Mouse (Mus musculus): ENCODE measurements at regions not wholly inside any gene's neighbourhood (a gene's known extent, or its start where the extent isn't known, plus 50 kb on each side); places are given as distances from the start of the nearest gene placed in this dataset.

DNA sequence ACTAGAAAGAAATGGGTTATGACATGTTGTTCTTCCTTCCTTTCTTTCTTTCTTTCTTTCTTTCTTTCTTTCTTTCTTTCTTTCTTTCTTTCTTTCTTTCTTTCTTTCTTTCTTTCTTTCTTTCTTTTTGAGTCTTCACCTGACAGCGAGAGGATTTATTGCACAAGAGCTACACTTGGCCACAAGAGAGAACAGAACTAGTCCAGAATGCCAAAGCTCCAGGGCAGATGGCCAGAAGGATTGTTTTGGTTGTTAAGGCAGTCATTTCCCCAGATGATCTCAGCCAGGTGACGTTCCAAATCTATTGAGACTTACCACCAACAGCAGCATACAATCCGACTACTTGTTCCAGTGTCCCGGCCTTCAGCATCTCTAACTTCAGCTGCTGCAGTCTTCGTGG lies 558.8 kb upstream of the Brinp3 start:
- no peak for TF ChIP-seq POLR2A (IDR thresholded peaks at IDR 0.05; ENCODE audit: insufficient read length, low read depth)
- TF ChIP-seq E2F4 (IDR thresholded peaks at IDR 0.05; ENCODE audit: insufficient read depth) = no peak
- TF ChIP-seq MYOG (IDR thresholded peaks at IDR 0.05; ENCODE audit: control insufficient read depth in 1 of 3, insufficient read depth in 1 of 3, insufficient read length in 2 of 3, low read depth in 2 of 3) = no peak
- no peak for TF ChIP-seq USF1 (IDR thresholded peaks at IDR 0.05; ENCODE audit: low read depth)
- TF ChIP-seq MYOD1 (IDR thresholded peaks at IDR 0.05; ENCODE audit: control insufficient read depth in 1 of 3, insufficient read length in 2 of 3, low read depth in 2 of 3) = peak in 1 of 3 experiments; percentile 18
- TF ChIP-seq REST (IDR thresholded peaks at IDR 0.05; ENCODE audit: insufficient read depth, insufficient read length) = no peak
- TF ChIP-seq TCF12 (IDR thresholded peaks at IDR 0.05; ENCODE audit: insufficient read depth, poor library complexity, severe bottlenecking) = no peak
- no peak for TF ChIP-seq MAX (IDR thresholded peaks at IDR 0.05; ENCODE audit: low read depth)
